Mouse (Mus musculus): ENCODE data around the gene Dnmbp. TPM values are rescaled to one million over a fixed set of nuclear protein-coding genes. Genes with fewer than 3 reads are reported as not detected.

Gene Dnmbp
- total RNA-seq, 4 experiments from 2014 or later, result 12.7 to 15.6 (median 14.8) TPM

DNA sequence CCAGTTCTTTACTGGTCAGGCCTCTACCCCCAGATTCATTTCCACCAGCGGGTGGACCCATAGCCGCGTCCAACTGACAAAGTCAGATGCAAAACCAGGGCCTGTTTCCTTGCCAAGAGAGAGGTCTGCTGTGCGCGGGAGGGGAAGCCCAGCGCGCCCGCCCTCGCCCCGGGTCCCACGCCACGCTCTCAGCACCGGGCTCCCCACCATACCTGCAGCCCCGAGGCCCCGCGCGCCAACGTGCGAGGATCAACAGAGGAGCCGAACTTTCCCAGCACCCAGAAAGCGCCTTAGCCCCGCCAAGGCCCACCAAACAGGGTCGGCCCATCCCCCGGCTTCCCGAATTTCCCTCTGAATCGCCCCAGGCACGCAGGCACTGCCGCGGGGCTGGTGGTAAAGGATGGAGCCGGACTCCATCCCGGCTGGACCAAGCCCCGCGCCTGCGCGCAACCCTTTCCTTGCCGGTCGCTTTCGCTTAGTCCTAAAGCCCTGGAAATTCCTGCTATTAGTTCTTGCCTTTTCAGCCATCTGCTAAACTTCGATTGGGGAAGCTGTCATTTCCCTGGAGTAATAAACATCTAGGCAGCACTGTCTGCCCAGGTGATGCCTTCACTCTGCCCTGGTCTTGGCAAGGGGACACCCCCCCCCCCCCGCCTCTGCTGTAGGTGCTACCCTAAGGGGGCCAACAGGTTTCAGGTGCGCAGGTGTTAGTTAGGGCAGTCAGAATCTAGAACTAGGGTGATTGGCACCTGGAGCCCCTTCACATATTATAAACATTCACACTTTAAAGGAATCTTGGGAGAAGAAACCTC, 60.4 kb downstream of the Dnmbp start:
- DNase-seq (ENCODE audit: low spot score in 2 of 2), result peak; percentile 23 to 39

DNA sequence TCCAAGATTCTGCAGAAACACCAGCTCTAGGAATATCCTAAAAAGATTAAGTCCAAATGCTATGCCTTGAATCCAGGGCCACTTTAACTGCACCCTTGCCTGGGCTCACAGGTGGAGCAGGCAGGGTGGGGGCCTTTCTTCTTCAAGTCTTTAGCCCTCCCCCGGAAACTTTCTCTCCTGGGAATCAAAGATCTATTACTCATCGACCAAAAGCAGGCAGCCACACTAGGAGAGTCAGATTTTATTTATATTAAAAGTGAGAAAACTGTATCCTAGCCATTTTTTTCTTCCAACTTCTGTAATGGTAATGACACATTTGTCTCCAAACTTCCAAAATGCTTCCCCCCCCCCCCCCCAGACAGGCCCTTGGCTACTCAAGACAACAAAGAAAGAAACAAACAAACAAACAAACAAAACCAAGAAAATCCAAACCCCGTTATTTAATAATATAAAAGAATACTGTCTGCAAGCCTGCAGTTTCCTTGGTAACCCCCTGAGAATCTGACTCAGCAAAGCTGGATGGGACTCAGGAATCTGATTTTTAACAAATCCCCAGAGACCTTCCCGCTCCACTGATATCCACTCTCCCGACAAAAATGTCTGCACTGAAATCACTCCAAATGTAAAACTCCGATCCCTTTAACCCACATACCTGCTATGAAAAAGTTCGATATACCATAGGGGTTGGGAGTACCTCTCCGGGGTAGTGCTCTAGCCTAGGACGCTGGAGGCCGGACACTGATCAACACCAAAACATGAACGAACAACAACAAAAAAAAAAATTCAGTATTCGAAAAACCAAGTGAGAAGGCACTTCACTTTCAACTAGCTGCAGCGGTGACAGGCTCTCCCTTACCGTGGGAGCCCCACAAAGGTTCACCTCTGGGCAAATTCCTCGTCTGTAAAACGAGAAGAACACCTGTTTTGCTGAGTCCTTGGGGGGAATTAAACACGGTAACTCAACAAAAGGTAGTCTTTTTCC, 61.6 kb downstream of the Dnmbp start:
- DNase-seq (ENCODE audit: low spot score in 2 of 2), result no peak

DNA sequence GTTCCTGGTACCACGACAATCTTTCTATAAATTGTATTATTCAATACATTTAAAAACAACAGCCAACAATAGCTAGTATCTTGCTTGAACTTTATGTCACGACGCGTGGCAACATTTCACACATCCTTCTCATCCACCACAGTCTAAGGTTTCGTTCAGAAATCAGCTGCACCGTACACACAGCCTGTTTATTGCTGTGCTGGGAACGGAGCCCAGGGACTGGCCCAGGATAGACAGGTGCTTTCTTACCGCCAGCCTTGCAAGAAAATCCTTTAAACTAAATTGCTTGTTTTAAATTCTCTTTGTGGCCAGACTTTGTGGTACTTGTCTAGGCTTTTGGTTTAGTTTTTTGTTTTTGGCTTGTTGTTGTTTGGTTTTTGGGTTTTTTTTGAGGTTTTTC, 62.6 kb downstream of the Dnmbp start:
- DNase-seq (ENCODE audit: low spot score in 2 of 2), result no peak

DNA sequence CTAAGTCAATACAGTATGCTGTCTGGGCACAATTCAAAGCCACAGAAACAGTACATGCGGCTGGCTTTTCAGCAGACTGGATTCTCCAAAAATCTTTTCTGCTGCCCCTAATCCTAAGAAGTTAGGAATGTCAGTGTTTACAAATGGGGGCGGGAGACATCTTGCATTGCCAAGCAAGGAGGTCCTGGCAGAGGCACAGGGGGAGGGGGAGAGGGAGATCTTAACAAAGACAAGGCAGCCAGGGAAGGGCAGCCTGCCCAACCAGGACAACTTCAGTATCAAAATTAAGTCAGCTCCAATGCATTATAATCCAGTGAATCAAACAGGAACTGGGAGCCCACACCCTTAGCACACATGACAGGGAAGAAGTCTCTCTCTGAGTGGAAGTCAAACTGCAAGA, 64.0 kb downstream of the Dnmbp start:
- no peak for DNase-seq (ENCODE audit: low spot score in 2 of 2)

DNA sequence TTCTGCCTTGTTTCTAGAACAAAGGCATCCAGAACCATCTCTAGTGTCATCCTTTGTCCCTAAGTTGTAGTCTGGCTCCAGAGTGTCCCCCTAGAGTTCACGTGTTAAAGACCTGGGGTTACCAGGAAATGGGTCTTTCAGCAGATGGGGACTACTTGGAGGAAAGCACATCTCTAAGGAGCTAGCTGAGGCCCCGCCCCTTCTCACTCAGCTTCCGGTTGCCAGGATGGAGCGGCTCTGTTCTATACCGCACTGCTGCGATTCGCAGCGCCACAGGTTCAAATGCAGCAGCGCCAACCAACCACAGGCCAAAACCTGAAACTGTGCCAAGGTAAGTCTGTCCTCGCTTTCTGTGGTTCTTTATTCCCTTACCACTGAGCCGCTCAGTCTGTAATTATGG, 65.6 kb downstream of the Dnmbp start:
- no peak for DNase-seq (ENCODE audit: low spot score in 2 of 2)

DNA sequence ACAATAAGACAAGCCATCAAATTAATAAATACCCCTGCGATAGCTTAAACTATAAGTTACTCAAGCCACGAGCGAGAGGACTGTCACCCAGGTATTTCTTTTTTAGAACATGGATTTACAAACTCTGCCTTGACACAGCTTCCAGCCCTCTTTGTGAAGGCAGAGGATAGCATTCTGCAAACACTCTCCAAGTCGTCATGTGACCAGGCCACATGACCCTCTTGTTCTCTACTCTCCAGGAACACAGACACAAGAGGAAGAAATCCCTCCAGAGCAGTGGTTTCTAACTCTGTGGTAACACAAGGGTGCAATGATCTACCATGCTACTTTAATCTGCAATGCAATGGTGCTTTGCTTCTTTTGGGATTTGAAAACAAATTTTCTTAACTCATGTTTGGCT, 69.6 kb downstream of the Dnmbp start:
- DNase-seq (ENCODE audit: low spot score in 2 of 2), result no peak

DNA sequence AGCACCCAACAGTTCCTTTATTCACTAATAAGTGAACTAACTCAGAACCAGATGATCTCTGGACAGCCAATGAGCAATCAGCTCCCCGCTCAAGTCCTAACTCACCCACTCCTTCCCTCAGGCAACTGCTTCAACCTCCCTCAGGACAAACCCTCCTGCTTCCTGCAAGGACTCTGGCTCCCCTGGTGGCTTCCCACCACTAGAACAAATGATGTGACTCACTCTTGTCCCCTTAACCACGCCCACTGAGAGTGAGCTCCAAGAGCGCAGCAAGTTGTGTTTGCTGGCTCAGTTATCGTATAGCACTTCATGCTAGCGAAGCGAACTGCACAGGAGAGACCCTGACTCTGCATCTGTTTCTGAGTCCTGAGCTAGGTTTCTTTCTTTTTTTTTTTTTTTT, 82.6 kb downstream of the Dnmbp start:
- DNase-seq (ENCODE audit: low spot score in 2 of 2), result no peak

DNA sequence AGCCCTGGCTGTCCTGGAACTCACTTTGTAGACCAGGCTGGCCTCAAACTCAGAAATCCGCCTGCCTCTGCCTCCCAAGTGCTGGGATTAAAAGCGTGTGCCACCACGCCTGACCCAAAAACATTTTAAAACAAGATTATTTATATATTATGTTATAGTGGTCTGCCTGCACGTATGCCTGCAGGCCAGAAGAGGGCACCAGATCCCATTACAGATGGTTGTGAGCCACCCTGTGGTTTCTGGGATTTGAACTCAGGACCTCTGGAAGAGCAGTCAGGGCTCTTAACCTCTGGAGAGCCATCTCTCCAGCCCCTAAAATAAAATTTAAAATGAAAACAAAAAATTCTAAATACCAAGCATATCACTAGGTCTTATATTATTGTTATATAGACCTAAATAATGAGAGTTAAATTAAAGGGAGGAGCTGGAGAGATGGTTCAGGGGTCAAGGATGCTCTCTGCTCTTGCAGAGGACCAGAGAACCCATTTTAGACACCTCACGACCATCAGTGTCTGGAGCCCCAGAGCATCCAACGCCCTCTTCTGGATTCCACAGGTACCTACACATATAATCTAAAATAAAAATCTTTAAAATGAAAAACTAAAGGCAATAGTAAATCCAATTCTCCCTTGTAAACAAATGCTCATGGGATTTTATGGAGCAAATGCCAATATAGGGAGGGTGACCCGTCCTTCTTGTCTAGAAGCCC, 87.0 kb downstream of the Dnmbp start:
- no peak for DNase-seq (ENCODE audit: low spot score in 2 of 2)

DNA sequence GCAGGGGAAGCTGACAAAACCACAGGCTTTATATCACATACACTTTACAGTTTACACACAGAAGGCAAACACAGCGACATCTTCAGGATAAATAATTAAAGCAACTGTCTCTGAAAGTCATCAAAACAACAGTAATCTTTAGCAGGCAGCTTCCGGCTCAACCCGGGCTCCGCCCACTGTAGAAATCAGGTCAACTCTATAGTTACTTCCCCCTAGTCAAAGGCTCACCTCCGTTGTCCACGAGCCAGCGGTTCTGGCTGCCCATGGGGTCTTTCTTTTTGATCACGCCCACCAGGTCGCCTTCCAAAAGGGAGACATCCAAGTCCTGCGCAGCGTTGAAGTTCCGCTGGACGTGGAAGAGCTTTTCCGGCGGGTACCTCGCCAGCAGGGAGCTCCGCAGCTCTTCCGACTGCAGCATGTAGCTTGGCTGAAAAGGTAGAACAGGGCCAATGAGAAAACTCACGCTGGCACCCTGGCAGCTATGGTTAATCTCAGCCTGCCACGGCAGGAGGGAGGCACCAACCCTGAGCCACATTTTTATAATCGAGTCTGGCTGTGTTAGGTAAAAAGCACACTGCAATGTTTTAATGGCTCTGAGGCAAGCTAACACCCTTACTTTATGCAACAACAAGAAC, 87.9 kb downstream of the Dnmbp start:
- no peak for DNase-seq (ENCODE audit: low spot score in 2 of 2)

DNA sequence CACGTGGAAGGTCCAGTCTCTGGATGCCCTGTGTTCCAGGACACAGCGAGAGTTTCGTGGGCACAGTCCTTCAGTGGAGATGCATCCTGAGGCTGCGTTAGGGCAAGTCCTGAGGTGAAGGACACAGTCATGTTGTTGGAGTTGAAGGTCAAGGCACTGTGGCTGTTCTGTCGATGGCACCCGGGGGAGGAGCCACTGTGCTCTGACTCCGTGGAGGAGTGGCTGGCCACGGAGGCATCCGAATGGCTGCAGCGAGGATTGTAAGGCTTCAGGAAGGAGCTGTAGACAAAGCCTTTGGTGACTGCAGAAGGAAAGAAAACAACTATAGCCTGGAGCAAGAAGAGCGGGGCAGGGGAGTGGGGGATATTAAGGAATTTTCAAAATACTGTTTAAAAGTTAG, 90.0 kb downstream of the Dnmbp start:
- no peak for DNase-seq (ENCODE audit: low spot score in 2 of 2)

DNA sequence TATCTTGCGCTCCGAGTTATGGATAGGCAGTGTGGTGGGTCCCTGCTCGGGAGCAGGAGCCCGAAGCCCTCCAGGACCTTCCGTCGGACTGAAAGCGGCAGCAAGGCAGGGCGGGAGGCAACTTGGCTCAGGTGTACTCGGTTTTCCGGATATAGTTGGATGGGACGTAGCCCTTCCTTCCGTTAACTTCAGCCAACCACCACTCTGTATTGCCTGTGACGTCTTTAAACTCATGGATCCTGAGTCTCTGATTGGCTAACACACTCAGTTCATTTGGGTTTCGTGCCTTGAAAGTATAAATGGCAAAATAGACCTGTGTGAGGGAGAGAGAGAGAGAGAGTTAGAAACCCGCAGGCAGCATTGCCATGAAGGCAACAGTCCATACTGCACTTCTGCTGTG, 92.0 kb downstream of the Dnmbp start:
- DNase-seq (ENCODE audit: low spot score in 2 of 2), result no peak

DNA sequence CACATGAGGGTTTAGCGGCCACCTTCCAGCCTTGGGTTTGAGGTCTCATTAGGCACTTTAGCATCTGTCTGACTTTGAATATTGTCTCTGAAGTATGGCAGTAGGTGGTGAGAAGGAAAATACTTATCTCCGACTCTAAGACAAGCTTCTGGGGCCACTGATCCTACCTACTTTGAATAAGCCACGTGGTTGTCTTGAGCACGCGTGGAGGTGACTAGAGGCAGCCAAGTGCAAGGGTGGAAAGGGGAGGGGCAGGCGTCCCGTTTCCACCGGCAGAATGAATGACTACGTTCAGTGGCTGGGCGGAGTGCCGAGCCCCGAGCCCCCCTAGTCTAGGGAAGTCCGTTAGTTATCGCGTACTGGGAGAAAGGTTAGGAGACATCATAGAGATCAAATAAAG, 92.9 kb downstream of the Dnmbp start:
- DNase-seq (ENCODE audit: low spot score in 2 of 2), result no peak

DNA sequence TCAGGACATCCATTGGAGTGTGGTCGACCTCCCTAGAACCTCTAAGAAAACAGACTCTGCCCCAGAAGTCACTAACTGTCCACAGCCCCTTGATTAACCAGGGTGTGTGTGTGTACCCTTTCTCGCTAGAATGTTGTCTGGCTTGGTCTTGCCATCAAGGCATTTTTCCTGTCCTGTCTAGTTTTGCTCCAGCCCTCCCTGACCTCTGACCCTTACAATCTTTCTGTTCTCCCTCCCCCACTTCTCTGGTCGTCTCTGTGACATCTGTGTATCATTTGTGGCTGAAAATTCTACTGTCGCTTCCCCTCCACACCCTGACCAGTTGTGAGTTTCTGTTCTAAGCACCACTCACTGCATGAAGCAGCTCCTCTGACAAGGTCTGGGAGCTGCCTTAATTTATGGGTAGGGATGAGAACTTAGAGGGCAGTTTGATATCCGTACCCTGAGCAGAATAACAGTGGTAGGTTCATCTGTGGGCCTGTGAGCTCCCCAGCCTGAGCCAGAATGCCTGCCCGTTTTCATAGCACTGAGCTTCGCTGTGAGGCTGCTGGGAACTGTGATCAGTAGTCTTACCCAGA, 94.6 kb downstream of the Dnmbp start:
- no peak for DNase-seq (ENCODE audit: low spot score in 2 of 2)

DNA sequence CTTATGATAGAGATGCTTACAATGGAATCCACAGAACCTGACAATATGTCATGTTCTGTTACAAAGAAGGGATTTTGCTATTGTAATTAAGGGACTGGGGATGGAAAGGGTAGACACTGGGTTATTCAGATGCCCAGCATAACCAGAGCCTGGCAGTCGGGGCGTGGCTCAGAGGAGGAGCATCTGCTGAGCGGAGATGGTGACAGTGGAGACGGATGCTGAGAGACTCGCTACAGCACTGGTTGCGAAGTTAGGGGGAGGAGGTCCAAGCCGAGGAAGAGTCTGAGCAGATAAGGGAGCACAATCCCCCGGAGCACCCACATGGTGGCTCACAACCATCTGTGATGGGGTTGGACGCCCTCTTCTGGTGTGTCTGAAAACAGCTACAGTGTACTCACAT, 96.8 kb downstream of the Dnmbp start:
- DNase-seq (ENCODE audit: low spot score in 2 of 2), result no peak

DNA sequence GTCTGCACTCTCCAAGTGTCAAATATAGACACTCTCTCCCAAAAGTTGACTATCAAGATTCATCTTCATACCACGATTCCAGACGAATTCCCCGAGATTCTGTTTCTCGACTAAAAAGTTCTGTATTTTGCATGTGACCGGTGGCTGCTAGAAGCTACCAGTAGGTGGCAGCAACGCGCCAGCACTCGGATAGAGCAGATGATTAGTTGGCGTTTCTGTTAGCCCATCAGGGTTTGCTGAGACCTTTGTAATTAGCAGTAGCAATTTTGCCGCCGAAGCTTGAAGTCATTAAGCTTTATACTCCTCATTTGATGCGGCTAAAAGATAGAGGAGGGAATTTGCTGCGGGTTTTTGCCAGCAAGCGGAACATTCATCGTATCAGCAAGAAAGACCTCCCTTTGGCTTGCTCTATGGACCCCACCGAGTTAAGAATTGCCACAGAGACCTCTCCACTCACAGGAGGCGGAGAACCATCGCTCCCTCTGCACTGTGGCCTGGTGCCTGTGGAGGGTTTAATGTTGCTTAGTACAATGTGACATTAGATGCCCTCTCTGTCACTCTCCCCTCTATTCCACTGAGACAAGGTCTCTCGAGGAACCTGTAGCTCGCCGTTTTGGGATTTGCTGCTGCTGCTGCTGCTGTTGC, 107.4 kb downstream of the Dnmbp start:
- DNase-seq (ENCODE audit: low spot score in 2 of 2), result peak; percentile 13 to 60

DNA sequence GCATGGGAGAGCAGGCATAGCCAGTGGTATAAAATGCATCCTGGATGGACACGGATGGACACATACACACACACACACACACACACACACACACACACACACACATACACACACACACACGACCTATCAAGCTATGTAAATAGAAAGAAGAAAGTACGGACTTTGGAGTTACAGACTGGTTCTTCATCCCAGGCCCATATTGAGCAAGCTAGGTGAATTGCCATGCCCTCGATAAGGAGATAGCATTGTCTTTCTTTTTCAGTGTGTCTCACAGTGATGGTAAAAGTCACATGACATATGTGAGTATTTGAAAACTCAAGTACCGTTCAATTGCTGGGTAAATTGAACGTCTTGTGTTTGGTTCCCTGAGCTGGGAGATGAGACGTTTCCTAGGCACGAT, 113.1 kb downstream of the Dnmbp start:
- DNase-seq (ENCODE audit: low spot score in 2 of 2), result no peak

DNA sequence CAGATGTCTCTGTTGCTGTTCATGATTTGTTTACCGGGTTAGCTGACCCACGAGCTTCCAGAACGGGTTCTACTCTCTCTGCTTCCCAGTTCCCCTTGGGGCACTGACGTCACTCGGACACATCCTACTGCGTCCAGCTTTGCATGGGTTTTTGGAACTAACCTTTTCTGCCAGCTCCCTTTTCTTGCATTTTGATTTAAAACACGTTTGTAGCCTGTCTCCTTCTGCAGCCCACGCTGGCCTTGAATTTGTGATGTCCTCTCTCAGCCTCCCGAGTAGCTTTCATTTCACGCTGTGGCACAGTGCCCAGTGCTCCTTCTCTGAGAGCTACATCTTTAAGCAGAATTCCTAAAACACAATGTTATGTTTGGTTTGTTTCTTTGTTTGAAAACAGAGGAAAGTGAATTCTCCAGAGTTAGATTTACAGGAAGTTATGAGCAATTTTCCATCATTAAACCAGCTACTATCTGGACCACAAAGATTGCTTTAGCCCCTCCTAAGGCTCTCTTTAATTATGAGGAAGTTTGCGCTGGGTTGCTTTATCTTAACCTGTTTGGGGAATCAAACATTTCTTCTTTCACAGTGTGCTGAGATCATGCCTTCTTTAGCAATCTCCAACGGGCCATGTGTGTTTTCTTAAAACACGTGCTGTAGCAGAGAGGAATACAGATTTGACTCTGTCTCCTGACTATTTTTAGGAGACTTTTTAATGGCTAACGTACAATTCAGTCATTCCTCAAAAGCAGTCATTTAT, 124.2 kb downstream of the Dnmbp start:
- DNase-seq (ENCODE audit: low spot score in 2 of 2), result peak; percentile 5 to 8

DNA sequence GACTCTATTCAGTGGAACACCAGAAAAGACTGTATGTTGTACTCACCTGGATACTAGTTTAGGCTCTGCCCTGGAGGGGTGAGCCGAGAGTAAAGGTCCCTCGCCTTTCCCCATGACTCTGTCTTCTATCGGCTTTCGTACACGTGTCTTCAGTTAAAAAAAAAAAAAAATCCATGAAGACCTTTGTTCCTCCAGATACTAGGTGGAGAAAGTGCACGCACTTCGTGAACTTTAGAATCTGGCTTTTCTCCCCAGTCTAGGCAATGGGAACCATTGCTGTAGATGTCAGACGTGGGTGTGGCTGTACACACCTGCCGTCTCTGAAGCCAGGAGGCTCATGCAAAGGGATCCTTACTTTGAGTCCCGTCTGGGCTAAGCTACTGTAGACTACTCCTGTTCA, 126.7 kb downstream of the Dnmbp start:
- DNase-seq (ENCODE audit: low spot score in 2 of 2), result no peak

DNA sequence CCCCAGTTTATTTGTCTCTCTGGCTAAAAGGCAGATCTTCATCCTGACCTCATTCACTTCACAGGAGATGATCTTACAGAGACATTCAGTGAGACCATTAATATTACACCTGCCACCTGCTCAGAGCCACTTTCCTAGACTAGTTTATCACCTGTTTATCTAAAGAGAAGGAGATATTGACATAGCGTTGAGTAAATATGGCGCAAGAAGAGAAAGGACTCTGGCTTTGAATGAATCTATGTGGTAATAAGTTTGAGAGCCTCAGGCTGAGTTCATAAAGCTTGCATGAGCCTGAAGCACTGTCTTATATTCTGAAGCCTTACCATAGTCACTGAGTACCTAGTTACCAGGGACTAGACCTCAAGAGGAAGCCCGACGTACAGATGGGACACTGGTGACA, 128.6 kb downstream of the Dnmbp start:
- DNase-seq (ENCODE audit: low spot score in 2 of 2), result no peak

DNA sequence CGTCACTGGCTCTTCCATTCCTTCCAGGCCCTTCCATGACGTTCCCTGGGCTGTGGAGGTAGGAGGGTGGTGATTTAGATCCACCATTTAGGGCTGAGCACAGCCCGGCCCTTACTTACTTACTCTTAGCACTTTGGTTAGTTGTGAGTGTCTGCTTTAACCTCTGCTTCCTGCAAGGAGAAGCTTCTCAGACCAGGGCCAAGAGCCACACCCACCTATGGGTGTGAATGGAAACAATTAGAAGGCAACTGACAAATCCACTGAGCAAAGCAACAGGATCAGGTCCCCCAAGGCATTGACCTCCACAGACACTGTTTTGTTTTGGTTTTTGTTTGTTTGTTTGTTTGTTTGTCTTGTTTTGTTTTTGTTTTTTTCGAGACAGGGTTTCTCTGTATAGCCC, 130.7 kb downstream of the Dnmbp start:
- DNase-seq (ENCODE audit: low spot score in 2 of 2), result no peak
